Mouse (Mus musculus) erythroblast, embryonic 14.5 days (primary cell): ENCODE data around the gene 1110008L16Rik.

ENCODE experiments used
- GATA1 ChIP-seq: IDR thresholded peaks from 2 replicates; pipeline ENCODE4 v1.6.1; 2012; ENCODE audit warnings: low read length, inconsistent platforms, mixed read lengths
- TAL1 ChIP-seq: IDR thresholded peaks from 3 replicates; pipeline ENCODE4 v1.6.1; 2012; ENCODE audit warnings: low read length, inconsistent platforms, mixed read lengths

DNA sequence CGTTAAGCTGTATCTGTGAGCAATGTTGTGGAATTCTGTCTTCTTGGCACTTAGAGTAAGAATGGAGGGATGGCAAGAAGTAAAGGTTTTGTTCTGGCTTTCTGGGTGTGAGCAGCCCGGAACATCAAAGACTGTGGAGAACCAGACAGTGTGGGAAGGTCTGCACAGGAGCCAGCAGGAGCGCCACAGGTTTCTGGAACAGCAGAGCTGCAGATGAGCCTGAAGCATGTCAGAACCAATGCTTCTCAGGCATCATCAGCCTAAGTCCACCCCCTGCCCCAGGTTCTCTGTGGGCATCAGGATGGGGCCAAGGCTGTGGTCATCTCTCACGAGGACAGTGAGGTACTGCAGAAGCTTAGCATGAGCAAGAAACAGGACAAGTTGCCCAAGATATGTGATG lies 97.2 kb downstream of the 1110008L16Rik start:
- TF ChIP-seq TAL1 (no peak), GATA1 (no peak)
